Mouse (Mus musculus) heart, postnatal 0 days (tissue): Measurements from ENCODE around the gene Bmpr2.

Experiments
- CTCF ChIP-seq: IDR thresholded peaks from 2 replicates; pipeline ENCODE4 v1.5.1; 2016; ENCODE audit warnings: antibody characterized with exemption, control low read depth, low read depth
- EP300 ChIP-seq: IDR thresholded peaks from 2 replicates; pipeline ENCODE4 v1.6.1; 2016; ENCODE audit warnings: antibody characterized with exemption, low read depth

- no peak for TF ChIP-seq EP300
- no peak for TF ChIP-seq CTCF
These were observed 14.2 kb upstream of the Bmpr2 start for GRCm38 (mm10) chr1:59749047-59749446.
